In the genomic region with DNA sequence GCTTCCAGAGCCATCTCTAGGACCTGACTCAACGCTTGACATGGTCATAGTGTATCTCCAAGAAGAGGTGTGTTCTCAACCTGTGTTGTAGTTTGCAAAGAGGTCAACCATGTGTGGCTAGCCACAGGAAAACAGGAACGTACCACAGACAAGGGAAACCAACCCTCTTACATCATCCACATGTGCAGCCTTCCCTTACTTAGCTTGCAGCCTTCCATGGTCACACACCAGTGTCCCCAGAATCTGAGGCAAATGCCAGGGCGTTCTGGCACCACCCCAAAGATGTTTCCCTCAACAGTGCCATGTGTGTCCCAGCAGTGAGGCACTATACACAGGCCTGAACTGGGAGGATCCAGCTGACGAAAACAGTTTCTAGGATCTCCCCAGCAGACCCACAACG, we compare ENCODE assay signal across 1 mouse cellular context.
TF ChIP-seq lines count a peak whose summit lies in the region.

No protein-coding gene starts in this region.

TF ChIP-seq in MEL, 35 proteins besides CTCF, POLR2A, EP300 and RAD21 (continued from another document):
- TF ChIP-seq MAFK (IDR thresholded peaks at IDR 0.05; ENCODE audit: borderline replicate concordance, low read depth, low read length) (no peak), RCOR1 (IDR thresholded peaks at IDR 0.05; ENCODE audit: low read depth, low read length) (no peak), ZKSCAN1 (IDR thresholded peaks at IDR 0.05; ENCODE audit: low read depth, low read length) (no peak), NELFE (IDR thresholded peaks at IDR 0.05; ENCODE audit: low read depth, low read length) (no peak), SMC3 (IDR thresholded peaks at IDR 0.05; ENCODE audit: low read depth, low read length) (no peak), SIN3A (IDR thresholded peaks at IDR 0.05; ENCODE audit: low read length) (no peak), TBP (IDR thresholded peaks at IDR 0.05; ENCODE audit: low read depth, low read length) (no peak), MXI1 (IDR thresholded peaks at IDR 0.05; ENCODE audit: low read depth, low read length) (no peak), CHD2 (IDR thresholded peaks at IDR 0.05; ENCODE audit: low read length) (no peak), USF1 (IDR thresholded peaks at IDR 0.05; ENCODE audit: low read depth, low read length) (no peak), CHD1 (IDR thresholded peaks at IDR 0.05; ENCODE audit: low read depth, low read length) (no peak), E2F4 (IDR thresholded peaks at IDR 0.05; ENCODE audit: borderline replicate concordance, low read depth, low read length) (no peak), TAL1 (IDR thresholded peaks at IDR 0.05; ENCODE audit: low read length) (no peak), GATA1 (IDR thresholded peaks at IDR 0.05; ENCODE audit: low read depth, low read length) (no peak), GABPA (IDR thresholded peaks at IDR 0.05; ENCODE audit: low read depth, low read length) (no peak), MYB (IDR thresholded peaks at IDR 0.05; ENCODE audit: low read depth, low read length) (no peak), ZMIZ1 (IDR thresholded peaks at IDR 0.05; ENCODE audit: low read depth, low read length) (no peak)
